Mouse (Mus musculus): Measurements from ENCODE around the gene Ypel1. TPM values are rescaled to one million over a fixed set of nuclear protein-coding genes. Genes with fewer than 3 reads are reported as not detected.

The Ypel1 gene
- total RNA-seq (2021): 1 to 10 TPM in 1 of 2 experiments, under 1 TPM in 1; 0.43 to 1.5 TPM
- long read RNA-seq, experiment 1, partial matches to known transcripts: 0 of 1 reads
- long read RNA-seq, experiment 1, other reads (novel, unspliced or antisense): 0 of 1 reads
- long read RNA-seq, experiment 2, partial matches to known transcripts: 0 of 2 reads
- long read RNA-seq, experiment 2, other reads (novel, unspliced or antisense): 1 of 2 reads

- no peak for TF ChIP-seq CTCF (IDR thresholded peaks at IDR 0.05)
- peak within 1 kb of the TSS; percentile 89 for H3K4me3 ChIP-seq
- peak; percentile 92 for DNase-seq
- intact Hi-C loops (cut with DNase I): loop anchor here (10.0 kb wide), 1 partner anchor 145 kb away; no protein-coding TSS in a partner anchor
- peak within 1 kb of the TSS; percentile 83 for H3K27ac ChIP-seq
Observed at GRCm38 (mm10) chr16:17069511-17070443, at the start of gene Ypel1. Gene Ypel1 (plus strand): TSS chr16:17069696.

DNA sequence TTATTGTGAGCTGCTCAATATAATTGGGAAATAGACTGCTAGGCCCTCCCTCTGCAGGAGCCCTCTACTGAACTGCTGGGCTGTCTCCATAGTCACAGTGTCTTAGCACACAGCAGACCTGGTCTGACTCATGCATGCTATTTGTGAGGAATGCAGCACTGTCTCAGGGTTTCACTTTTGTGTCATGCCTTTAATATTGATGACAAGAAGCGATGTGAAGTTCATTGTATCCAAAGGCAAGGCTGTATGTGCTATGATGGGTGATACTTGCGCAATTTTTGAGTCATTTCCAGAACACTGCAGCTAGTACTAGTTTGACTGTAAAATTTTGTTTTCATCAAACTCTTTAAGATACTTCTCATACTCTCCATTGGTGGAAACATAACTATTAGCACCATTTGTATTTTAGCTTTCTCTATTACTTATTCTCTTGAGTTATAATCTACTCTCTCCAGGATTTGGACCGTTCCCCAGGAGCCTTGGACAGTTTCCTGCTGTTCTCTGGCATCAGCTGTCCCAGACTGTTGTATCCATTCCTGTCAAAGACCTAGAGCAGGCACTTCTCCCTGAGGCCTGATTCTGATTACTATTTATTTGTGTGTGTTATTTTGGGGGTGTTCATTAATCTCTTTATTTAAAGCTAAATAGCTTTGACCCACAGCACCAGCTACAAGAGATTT lies 44.9 kb upstream of the Ypel1 start:
- intact Hi-C loops (cut with DNase I): no loop called here
- TF ChIP-seq CTCF (IDR thresholded peaks at IDR 0.05): no peak
- DNase-seq: peak; percentile 68
- no peak overlapping the region for H3K4me3 ChIP-seq
- H3K27ac ChIP-seq: no peak overlapping the region

- no peak overlapping the region for H3K4me3 ChIP-seq
- intact Hi-C loops (cut with DNase I): no loop called here
Observed at GRCm38 (mm10) chr16:17029971-17030695, 39.4 kb upstream of the Ypel1 start.

GRCm38 (mm10) chr16:17033754-17034153 lies 35.7 kb upstream of the Ypel1 start:
- intact Hi-C loops (cut with DNase I): no loop called here

More at GRCm38 (mm10) chr16:17029971-17030695, 39.4 kb upstream of the Ypel1 start:
- TF ChIP-seq CTCF (IDR thresholded peaks at IDR 0.05): no peak
- no peak for DNase-seq
- no peak overlapping the region for H3K27ac ChIP-seq

DNA sequence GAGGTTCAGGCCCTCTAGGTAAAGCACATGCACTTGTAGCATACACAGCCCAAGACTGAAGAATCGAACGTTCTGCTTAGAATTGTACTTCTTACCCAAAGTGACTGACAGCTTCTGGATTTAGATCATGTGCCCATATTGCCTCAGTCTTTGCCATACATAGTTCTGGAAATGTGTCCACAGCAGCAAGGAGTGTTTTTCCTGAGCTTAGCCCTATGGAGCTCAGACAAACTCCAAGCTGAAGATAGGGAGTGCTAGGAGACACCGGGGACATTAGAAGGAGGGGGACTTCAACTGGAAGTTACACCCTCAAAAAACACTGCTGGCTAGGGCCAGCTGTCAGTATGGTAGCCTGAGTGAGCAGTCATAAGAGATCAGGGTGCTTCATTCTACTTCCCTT lies 28.8 kb upstream of the Ypel1 start:
- Histone ChIP-seq H3K27ac (no peak overlapping the region), H3K4me3 (no peak overlapping the region)
- no peak for TF ChIP-seq CTCF (IDR thresholded peaks at IDR 0.05)
- no peak for DNase-seq
- intact Hi-C loops (cut with DNase I): no loop called here

More at GRCm38 (mm10) chr16:17033754-17034153, 35.7 kb upstream of the Ypel1 start:
- no peak overlapping the region for H3K4me3 ChIP-seq
- no peak overlapping the region for H3K27ac ChIP-seq
- no peak for TF ChIP-seq CTCF (IDR thresholded peaks at IDR 0.05)
- no peak for DNase-seq

DNA sequence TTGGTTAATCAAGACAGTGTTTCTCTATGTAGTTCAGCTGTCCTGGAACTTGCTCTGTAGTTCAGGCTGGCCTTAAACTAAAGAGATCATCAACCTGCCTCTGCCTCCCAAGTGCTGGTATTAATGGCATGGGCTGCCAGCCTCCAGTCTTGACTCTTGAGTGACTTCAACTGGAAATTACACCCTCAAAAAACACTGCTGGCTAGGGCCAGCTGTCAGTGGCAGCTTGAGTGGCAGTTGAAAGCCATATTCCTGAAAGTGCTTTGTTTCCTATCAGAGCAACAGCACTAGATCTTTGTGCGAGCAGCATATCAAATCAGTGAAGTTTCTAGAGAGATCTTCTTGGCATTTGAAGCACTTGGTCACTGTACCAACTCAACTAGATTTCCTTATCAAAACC lies 28.1 kb upstream of the Ypel1 start:
- Histone ChIP-seq H3K27ac (no peak overlapping the region), H3K4me3 (no peak overlapping the region)
- DNase-seq: no peak
- TF ChIP-seq CTCF (IDR thresholded peaks at IDR 0.05): no peak
- intact Hi-C loops (cut with DNase I): no loop called here

- no peak overlapping the region for H3K4me3 ChIP-seq
- no peak for DNase-seq
- intact Hi-C loops (cut with DNase I): no loop called here
- TF ChIP-seq CTCF (IDR thresholded peaks at IDR 0.05): no peak
- H3K27ac ChIP-seq: peak overlapping the region; percentile 83
Observed at GRCm38 (mm10) chr16:17044320-17044719, 25.2 kb upstream of the Ypel1 start.

- H3K4me3 ChIP-seq: no peak overlapping the region
- DNase-seq: no peak
- intact Hi-C loops (cut with DNase I): no loop called here
- TF ChIP-seq CTCF (IDR thresholded peaks at IDR 0.05): no peak
- H3K27ac ChIP-seq: peak overlapping the region; percentile 83
Observed at GRCm38 (mm10) chr16:17045287-17045686, 24.2 kb upstream of the Ypel1 start.

GRCm38 (mm10) chr16:17049886-17050285 lies 19.6 kb upstream of the Ypel1 start:
- no peak for DNase-seq
- TF ChIP-seq CTCF (IDR thresholded peaks at IDR 0.05): no peak
- Histone ChIP-seq H3K4me3 (no peak overlapping the region), H3K27ac (no peak overlapping the region)
- intact Hi-C loops (cut with DNase I): no loop called here

GRCm38 (mm10) chr16:17052087-17052486 lies 17.4 kb upstream of the Ypel1 start:
- Histone ChIP-seq H3K27ac (no peak overlapping the region), H3K4me3 (no peak overlapping the region)
- TF ChIP-seq CTCF (IDR thresholded peaks at IDR 0.05): no peak
- intact Hi-C loops (cut with DNase I): no loop called here
- no peak for DNase-seq

DNA sequence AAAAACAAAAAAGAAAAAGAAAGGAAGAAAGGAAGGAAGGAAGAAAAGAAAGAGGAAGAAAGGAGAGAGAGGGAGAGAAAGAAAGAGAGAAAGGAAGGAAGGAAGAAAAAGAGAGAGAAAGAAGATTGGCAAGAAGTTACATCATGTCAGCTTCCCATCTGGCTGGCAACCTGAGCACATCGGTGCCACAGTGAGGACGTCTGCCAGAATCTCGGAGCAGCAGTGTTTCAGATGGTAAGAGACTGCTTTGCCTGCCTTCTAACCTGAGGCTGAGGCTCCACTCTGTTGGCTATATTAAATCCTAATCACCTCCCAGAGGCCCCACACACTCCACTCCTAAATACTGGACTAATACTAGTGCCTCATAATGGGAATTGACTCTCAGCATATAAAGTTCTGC lies 15.6 kb upstream of the Ypel1 start:
- H3K27ac ChIP-seq: no peak overlapping the region
- intact Hi-C loops (cut with DNase I): no loop called here
- TF ChIP-seq CTCF (IDR thresholded peaks at IDR 0.05): no peak
- DNase-seq: no peak
- no peak overlapping the region for H3K4me3 ChIP-seq

GRCm38 (mm10) chr16:17055584-17055983 lies 13.9 kb upstream of the Ypel1 start:
- no peak overlapping the region for H3K27ac ChIP-seq
- DNase-seq: no peak
- no peak overlapping the region for H3K4me3 ChIP-seq
- intact Hi-C loops (cut with DNase I): no loop called here
- no peak for TF ChIP-seq CTCF (IDR thresholded peaks at IDR 0.05)

Data from gastrocnemius, adult 2 months (tissue).